ENCODE assay signal across 14 mouse cellular contexts in the genomic region with DNA sequence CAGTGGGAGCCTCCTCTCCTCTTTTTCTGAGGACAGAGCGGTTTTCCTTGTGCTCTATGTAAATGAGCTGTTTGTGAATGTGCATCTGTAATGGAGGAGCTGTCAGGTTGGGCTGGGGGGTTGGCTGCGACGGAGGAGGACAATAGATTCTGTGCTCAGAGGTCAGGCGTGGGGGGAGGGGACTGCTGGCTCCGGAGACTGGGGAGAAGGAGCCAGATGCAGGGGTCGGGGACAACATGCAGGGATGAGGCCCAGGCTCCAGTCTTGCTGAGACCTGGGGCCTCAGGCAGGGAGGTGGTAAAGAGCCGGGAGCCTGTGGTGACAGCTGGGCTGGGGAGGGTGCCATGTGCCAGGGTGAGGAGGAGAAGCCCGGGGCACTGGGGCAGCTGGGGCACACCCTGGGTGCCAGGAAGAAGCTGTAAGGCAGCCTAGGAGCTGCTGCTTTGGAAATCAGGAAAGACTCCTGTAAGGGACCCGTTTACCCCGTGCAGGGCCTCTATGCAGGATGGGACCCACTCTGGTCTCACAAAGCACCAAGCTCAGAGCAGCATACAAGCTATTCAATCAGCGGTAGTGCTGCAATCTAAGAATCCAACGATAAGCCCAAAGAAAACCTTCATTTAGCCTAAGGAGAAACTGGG.
A peak's percentile ranks its signal among the peaks of the same experiment; 100 is the strongest.
DNase-seq lines count a peak whose midpoint lies in the region; ATAC-seq and TF ChIP-seq lines count a peak whose summit lies in the region.
"Had no signal": no experiment of that assay in that cellular context is flagged by ENCODE, and none has a peak within 500 bp of the region (broad histone marks: within the 10 kb centered on the region; RNA-seq: fewer than 3 reads in every experiment).

No protein-coding gene starts in this region.

- peak overlapping the region; percentile 78 for H3K27ac ChIP-seq in embryonic facial prominence, embryonic 10.5 days (replicated peaks)
- peak overlapping the region; percentile 62 for H3K27ac ChIP-seq in hindbrain, embryonic 13.5 days
- H3K27ac ChIP-seq in midbrain, postnatal 0 days (ENCODE audit: low read depth, low read length), result no peak overlapping the region
- no peak overlapping the region for H3K27ac ChIP-seq in liver, embryonic 12.5 days
- H3K27ac ChIP-seq: heart, embryonic 15.5 days; left cerebral cortex, adult 2 months had no signal

- peak; percentile 77 for ATAC-seq in hindbrain, embryonic 13.5 days (ENCODE audit: low FRiP score)
- no peak for ATAC-seq in midbrain, postnatal 0 days (ENCODE audit: low FRiP score)
- ATAC-seq in megakaryocyte progenitor cell, adult 5-6 weeks (replicated peaks; ENCODE audit: poor library complexity), result no peak
- no peak for ATAC-seq in liver, embryonic 12.5 days
- ATAC-seq: liver, postnatal 0 days had no signal

- H3K9ac ChIP-seq in hindbrain, embryonic 13.5 days, result 0 out of 2 replicates have a peak overlapping the region, but pooled peaks have one; percentile 25
- H3K9ac ChIP-seq in midbrain, postnatal 0 days (replicated peaks; ENCODE audit: low read length, poor library complexity, severe bottlenecking), result no peak overlapping the region
- H3K9ac ChIP-seq in liver, embryonic 12.5 days, result no peak overlapping the region
- H3K9ac ChIP-seq: heart, embryonic 15.5 days; liver, postnatal 0 days had no signal

- H3K9me3 ChIP-seq in embryonic facial prominence, embryonic 10.5 days, result peaks cover 27% of the 10 kb centered on the region
- peaks cover 25% of the 10 kb centered on the region for H3K9me3 ChIP-seq in hindbrain, embryonic 13.5 days
- H3K9me3 ChIP-seq in midbrain, postnatal 0 days (ENCODE audit: low read length), result no peaks in the 10 kb centered on the region
- H3K9me3 ChIP-seq in liver, embryonic 12.5 days (replicated peaks), result no peaks in the 10 kb centered on the region
- H3K9me3 ChIP-seq: G1E; heart, embryonic 15.5 days had no signal

- 0 out of 2 replicates have a peak overlapping the region, but pooled peaks have one; percentile 6 for H3K4me2 ChIP-seq in hindbrain, embryonic 13.5 days
- H3K4me2 ChIP-seq in midbrain, postnatal 0 days (ENCODE audit: low read depth, low read length, poor library complexity, severe bottlenecking), result no peak overlapping the region
- no peak overlapping the region for H3K4me2 ChIP-seq in liver, embryonic 12.5 days
- H3K4me2 ChIP-seq: heart, embryonic 15.5 days had no signal

- peaks cover 71% of the 10 kb centered on the region for H3K27me3 ChIP-seq in embryonic facial prominence, embryonic 10.5 days (replicated peaks; ENCODE audit: low read depth, poor library complexity, severe bottlenecking)
- H3K27me3 ChIP-seq in hindbrain, embryonic 13.5 days, result peaks cover 41% of the 10 kb centered on the region
- H3K27me3 ChIP-seq in midbrain, postnatal 0 days (ENCODE audit: insufficient read depth, low read length), result no peaks in the 10 kb centered on the region
- peaks cover 60% of the 10 kb centered on the region for H3K27me3 ChIP-seq in liver, embryonic 12.5 days (replicated peaks)

- 7% methylated on average over 12 of the region's 12 CpGs for WGBS in embryonic facial prominence, embryonic 10.5 days
- 4% methylated on average over 12 of the region's 12 CpGs for WGBS in hindbrain, embryonic 13.5 days
- WGBS in midbrain, postnatal 0 days, result 5% methylated on average over 12 of the region's 12 CpGs
- 15% methylated on average over 12 of the region's 12 CpGs for WGBS in liver, embryonic 12.5 days (ENCODE audit: insufficient replicate concordance)

- no peak for TF ChIP-seq CTCF in midbrain, postnatal 0 days (IDR thresholded peaks at IDR 0.05)

- no peaks in the 10 kb centered on the region for H3K36me3 ChIP-seq in embryonic facial prominence, embryonic 10.5 days (replicated peaks)
- H3K36me3 ChIP-seq in hindbrain, embryonic 13.5 days, result peaks cover 11% of the 10 kb centered on the region; the same call in 1 of the 2 replicates
- no peaks in the 10 kb centered on the region for H3K36me3 ChIP-seq in midbrain, postnatal 0 days (ENCODE audit: insufficient read depth, low read length)
- no peaks in the 10 kb centered on the region for H3K36me3 ChIP-seq in liver, embryonic 12.5 days
- H3K36me3 ChIP-seq: G1E; heart, embryonic 15.5 days had no signal

- H3K4me3 ChIP-seq in embryonic facial prominence, embryonic 10.5 days, result peak overlapping the region; percentile 23; the same call in 1 of the 2 replicates
- no peak overlapping the region for H3K4me3 ChIP-seq in hindbrain, embryonic 13.5 days
- no peak overlapping the region for H3K4me3 ChIP-seq in midbrain, postnatal 0 days (ENCODE audit: low read depth, low read length)
- no peak overlapping the region for H3K4me3 ChIP-seq in liver, embryonic 12.5 days
- H3K4me3 ChIP-seq: heart, embryonic 15.5 days; left cerebral cortex, adult 2 months had no signal

- peak; percentile 89 for DNase-seq in ZHBTc4 (ENCODE audit: low read depth, low spot score)
- peak; percentile 71 for DNase-seq in embryonic facial prominence, embryonic 10.5 days (ENCODE audit: low spot score)
- peak; percentile 33 for DNase-seq in midbrain, postnatal 0 days (ENCODE audit: low spot score)
- DNase-seq in adrenal gland, postnatal 10 days, result no peak
- DNase-seq in spleen, adult 12 weeks (ENCODE audit: low spot score), result no peak
- DNase-seq: adrenal gland, postnatal 36 days; kidney, adult 8-10 months; liver, postnatal 0 days had no signal

- peaks cover 24% of the 10 kb centered on the region for H3K4me1 ChIP-seq in embryonic facial prominence, embryonic 10.5 days
- H3K4me1 ChIP-seq in hindbrain, embryonic 13.5 days (replicated peaks), result peaks cover 31% of the 10 kb centered on the region
- no peaks in the 10 kb centered on the region for H3K4me1 ChIP-seq in midbrain, postnatal 0 days (ENCODE audit: insufficient read depth, low read length)
- H3K4me1 ChIP-seq in liver, embryonic 12.5 days, result no peaks in the 10 kb centered on the region
- H3K4me1 ChIP-seq: heart, embryonic 15.5 days had no signal

Comparison
In these comparisons a context has a peak if more than half of its experiments do, and no peak if none do; other contexts are left out.
1. DNase-seq: peak in ZHBTc4 (single experiment), embryonic facial prominence, embryonic 10.5 days (single experiment) and midbrain, postnatal 0 days (single experiment); none in adrenal gland, postnatal 10 days (single experiment) and spleen, adult 12 weeks (single experiment).
2. H3K27ac ChIP-seq: peak in embryonic facial prominence, embryonic 10.5 days (single experiment) and hindbrain, embryonic 13.5 days (single experiment); none in midbrain, postnatal 0 days (single experiment) and liver, embryonic 12.5 days (single experiment).